Mouse (Mus musculus): ENCODE measurements around the gene Prr22.

DNA sequence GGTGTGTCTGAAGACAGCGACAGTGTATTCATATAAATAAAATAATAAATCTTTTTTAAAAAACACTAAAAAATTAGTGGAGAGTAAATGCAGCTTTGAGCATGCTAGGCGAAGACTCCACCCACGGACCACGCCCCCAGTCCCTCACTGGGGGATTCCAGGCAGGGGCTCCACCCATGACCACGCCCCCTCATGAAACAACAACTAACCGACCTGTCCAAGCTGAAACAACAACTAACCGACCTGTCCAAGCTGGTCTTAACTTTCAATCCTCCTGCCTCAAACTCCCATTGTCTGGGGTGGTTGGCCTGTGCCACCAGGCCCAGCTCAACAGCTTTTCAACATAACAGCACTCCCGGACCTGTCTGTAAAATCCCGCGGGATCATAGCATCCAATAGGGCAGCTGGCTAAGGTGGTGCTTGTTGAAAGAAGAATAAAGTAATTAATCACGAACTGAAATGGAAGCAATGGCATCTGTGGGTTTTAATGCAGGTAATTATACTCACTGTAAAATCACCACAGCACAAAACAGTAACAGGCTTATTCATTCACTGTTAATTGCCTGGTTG lies 48.1 kb downstream of the Prr22 start:
- TF ChIP-seq POLR2A (IDR thresholded peaks at IDR 0.05; ENCODE audit: low read depth, low read length) (no peak), CTCF (IDR thresholded peaks at IDR 0.05; ENCODE audit: borderline replicate concordance, insufficient read depth, low read length) (no peak)
